ENCODE assay signal across 18 mouse cellular contexts in genomic region chr6:114059206-114059605, GRCm38 (mm10). TPM values are rescaled to one million over a fixed set of nuclear protein-coding genes. Genes with fewer than 3 reads are reported as not detected.
"Had no signal": no experiment of that assay in that cellular context is flagged by ENCODE, and none has a peak within 500 bp of the region (broad histone marks: within the 10 kb centered on the region; RNA-seq: fewer than 3 reads in every experiment).

No protein-coding gene starts in this region.

- H3K4me1 ChIP-seq: neural tube, embryonic 13.5 days had no signal

- DNase-seq: lung, adult 18-20 months; lung, embryonic 14.5 days; lung, postnatal 10 days; midbrain, embryonic 14.5 days; right cerebral cortex, adult 18-20 months; right cerebral cortex, postnatal 25 days; right cerebral cortex, postnatal 4 days; spleen, adult 18-20 months; thymus, adult 18-20 months; thymus, postnatal 14 days; thymus, postnatal 36 days had no signal

- H3K4me3 ChIP-seq: midbrain, embryonic 10.5 days; midbrain, embryonic 12.5 days; myocyte; neural tube, embryonic 13.5 days; neural tube, embryonic 15.5 days had no signal

- H3K27ac ChIP-seq: midbrain, embryonic 10.5 days; midbrain, embryonic 12.5 days; neural tube, embryonic 13.5 days; neural tube, embryonic 15.5 days had no signal

RNA-seq across cellular contexts. Expression of gene Atp2b2, which starts 16.8 kb away (rescaled TPM):
- total RNA-seq: megakaryocyte, adult 5-6 weeks; megakaryocyte-erythroid progenitor cell, adult 5-6 weeks had no signal
- polyA plus RNA-seq: myocyte had no signal
